Mouse (Mus musculus): ENCODE data around the gene Lamtor4.

Lamtor4 gene

GRCm38 (mm10) chr5:138299613-138300012 is 44.3 kb downstream of the Lamtor4 start:
- DNase-seq (ENCODE audit: low read depth, low spot score), result no peak

All from brain, adult 2 months (tissue).